Mouse (Mus musculus) adrenal gland, postnatal 25 days (tissue): Measurements from ENCODE around the gene Ugdh. TPM values are rescaled to one million over a fixed set of nuclear protein-coding genes. Genes with fewer than 3 reads are reported as not detected.

Experiments used
- DNase-seq: peaks from one replicate; pipeline ENCODE4 v3.0.0; 2021; ENCODE audit warnings: mixed read lengths
- total RNA-seq: library from RNA; stranded (reverse); gene quantifications from 2 replicates; pipeline ENCODE4 v1.2.3, GENCODE M21; 2021

Gene Ugdh
- total RNA-seq, 1 experiment from 2014 or later: 73.1 TPM

- DNase-seq: no peak
These were observed 6.3 kb downstream of the Ugdh start for GRCm38 (mm10) chr5:65429441-65429840.

GRCm38 (mm10) chr5:65428321-65428720 is 7.4 kb downstream of the Ugdh start:
- no peak for DNase-seq

GRCm38 (mm10) chr5:65425251-65425650 is 10.5 kb downstream of the Ugdh start:
- DNase-seq: no peak

GRCm38 (mm10) chr5:65424215-65424614 is 11.5 kb downstream of the Ugdh start:
- DNase-seq: no peak

GRCm38 (mm10) chr5:65422803-65423202 is 12.9 kb downstream of the Ugdh start:
- DNase-seq: no peak

GRCm38 (mm10) chr5:65420822-65421221 is 14.9 kb downstream of the Ugdh start:
- no peak for DNase-seq

GRCm38 (mm10) chr5:65419136-65419535 is 16.6 kb downstream of the Ugdh start:
- DNase-seq: no peak

GRCm38 (mm10) chr5:65415653-65416458 is 19.9 kb downstream of the Ugdh start:
- no peak for DNase-seq

GRCm38 (mm10) chr5:65407989-65408388 is 27.8 kb downstream of the Ugdh start:
- DNase-seq: no peak

- DNase-seq: peak; percentile 76
These were observed 34.3 kb downstream of the Ugdh start for GRCm38 (mm10) chr5:65401251-65401994.

- DNase-seq: no peak
These were observed 41.3 kb downstream of the Ugdh start for GRCm38 (mm10) chr5:65394425-65394824.

- DNase-seq: no peak
These were observed 44.0 kb downstream of the Ugdh start for GRCm38 (mm10) chr5:65391753-65392152.

GRCm38 (mm10) chr5:65390648-65391644 is 44.8 kb downstream of the Ugdh start, which contains the start of the genes Rpl9 and Lias:
Gene Rpl9, minus strand, starts transcription at chr5:65391444.
Gene Lias, plus strand, starts transcription at chr5:65391497.
- DNase-seq: peak; percentile 98

GRCm38 (mm10) chr5:65387008-65387867 is 48.5 kb downstream of the Ugdh start:
- no peak for DNase-seq

- DNase-seq: no peak
These were observed 50.0 kb downstream of the Ugdh start for GRCm38 (mm10) chr5:65385704-65386103.

GRCm38 (mm10) chr5:65374746-65375145 is 61.0 kb downstream of the Ugdh start:
- no peak for DNase-seq

- no peak for DNase-seq
These were observed 64.2 kb downstream of the Ugdh start for GRCm38 (mm10) chr5:65371551-65371950.

GRCm38 (mm10) chr5:65367837-65368236 is 67.9 kb downstream of the Ugdh start:
- DNase-seq: no peak
